Mouse (Mus musculus) bone marrow, adult 2 months (tissue): ENCODE results near the gene Snrpd2. TPM values are rescaled to one million over a fixed set of nuclear protein-coding genes. Genes with fewer than 3 reads are reported as not detected.
A peak's percentile ranks its signal among the peaks of the same experiment; 100 is the strongest.
"Not testable (repeated sequence)": the region's sequence is repeated elsewhere in the genome, so short reads cannot be mapped to it uniquely, and the experiment has no call there.

Experiments used
- H3K27ac ChIP-seq: fragments of 200-500 bp; 2 replicates; pipeline ENCODE4 v1.5.1; 2012; ENCODE audit warnings: low read depth, mild to moderate bottlenecking, control low read depth, inconsistent platforms, low read length; ENCODE audit not compliant: control insufficient read depth, poor library complexity, insufficient read depth
- H3K4me1 ChIP-seq: fragments of 200-500 bp; 2 replicates; pipeline ENCODE4 v1.6.1; 2011; ENCODE audit warnings: low read length; ENCODE audit not compliant: control insufficient read depth, insufficient read depth
- H3K4me3 ChIP-seq: fragments of 200-500 bp; replicated peaks from 2 replicates; pipeline ENCODE3; 2011; ENCODE audit warnings: mild to moderate bottlenecking, low read depth, low read length, control low read depth; ENCODE audit not compliant: control insufficient read depth
- CTCF ChIP-seq: fragments of 200-500 bp; IDR thresholded peaks from 2 replicates; pipeline ENCODE4 v1.5.1; 2011; ENCODE audit warnings: low read length, control low read depth; ENCODE audit not compliant: control insufficient read depth, insufficient read depth
- POLR2A ChIP-seq: fragments of 200-500 bp; IDR thresholded peaks from 2 replicates; pipeline ENCODE4 v1.6.1; 2011; ENCODE audit warnings: low read depth, mild to moderate bottlenecking, control low read depth, low read length, borderline replicate concordance; ENCODE audit not compliant: control insufficient read depth
- WGBS: fragments of 180-500 bp; shearing (Covaris S2); methylation state at CpG from one replicate; pipeline ENCODE4 v1.1.7; 2018; 5-methylcytosine and 5-hydroxymethylcytosine counted together
- polyA plus RNA-seq: library from polyadenylated mRNA; stranded (reverse); fragments of >200 nt; gene quantifications from 2 replicates; pipeline ENCODE4 v1.2.4, GENCODE M21; 2011; ENCODE audit warnings: low replicate concordance; ENCODE audit not compliant: missing spikeins, insufficient read depth, insufficient read length

The Snrpd2 gene
- polyA plus RNA-seq, 1 experiment, result 56.3 TPM

GRCm38 (mm10) chr7:19136673-19137334 lies 12.7 kb upstream of the Snrpd2 start:
- TF ChIP-seq CTCF (no peak), POLR2A (no peak)
- Histone ChIP-seq H3K4me1 (no peaks in the 10 kb centered on the region), H3K4me3 (no peak overlapping the region), H3K27ac (no peak overlapping the region)
- WGBS, result 90% methylated on average over 38 of the region's 38 CpGs

- Histone ChIP-seq H3K4me3 (no peak overlapping the region), H3K4me1 (no peaks in the 10 kb centered on the region), H3K27ac (no peak overlapping the region)
- WGBS, result 45% methylated on average over 5 of the region's 5 CpGs
- TF ChIP-seq POLR2A (no peak), CTCF (peak; percentile 46; the same call in 1 of the 2 replicates)
Measured at GRCm38 (mm10) chr7:19137380-19137779, 12.1 kb upstream of the Snrpd2 start.

- WGBS, result 89% methylated on average over 10 of the region's 10 CpGs
- H3K4me3 ChIP-seq, result no peak overlapping the region
- TF ChIP-seq CTCF (no peak), POLR2A (no peak)
- H3K27ac ChIP-seq, result no peak overlapping the region
- no peaks in the 10 kb centered on the region for H3K4me1 ChIP-seq
Measured at GRCm38 (mm10) chr7:19146793-19147192, 2.7 kb upstream of the Snrpd2 start.

- Histone ChIP-seq H3K4me3 (no peak overlapping the region), H3K27ac (no peak overlapping the region), H3K4me1 (no peaks in the 10 kb centered on the region)
- 44% methylated on average over 6 of the region's 6 CpGs for WGBS
- TF ChIP-seq POLR2A (no peak), CTCF (no peak)
Measured at GRCm38 (mm10) chr7:19147497-19148045, 2.0 kb upstream of the Snrpd2 start.

- 5% methylated on average over 20 of the region's 20 CpGs for WGBS
- no peak for TF ChIP-seq CTCF
- no peak for TF ChIP-seq POLR2A
- Histone ChIP-seq H3K4me1 (no peaks in the 10 kb centered on the region), H3K4me3 (peak overlapping the region; percentile 88), H3K27ac (peak overlapping the region; percentile 81)
Measured at GRCm38 (mm10) chr7:19148180-19148874, 1.2 kb upstream of the Snrpd2 start.

- H3K4me1 ChIP-seq, result no peaks in the 10 kb centered on the region
- WGBS, result under 1% methylated on average over 43 of the region's 43 CpGs
- TF ChIP-seq POLR2A, result peak; percentile 60; the same call in 1 of the 2 replicates
- no peak for TF ChIP-seq CTCF
- H3K27ac ChIP-seq, result peak within 1 kb of the TSS; percentile 81
- H3K4me3 ChIP-seq, result peak within 1 kb of the TSS; percentile 88
Measured at GRCm38 (mm10) chr7:19148875-19149541, 514 bp upstream of the Snrpd2 start, which contains the start of gene Qpctl. Gene Qpctl, minus strand, starts transcription at chr7:19149291.

GRCm38 (mm10) chr7:19151121-19151520 lies 1.6 kb downstream of the Snrpd2 start:
- not testable (repeated sequence) for H3K4me1 ChIP-seq, H3K27ac ChIP-seq, H3K4me3 ChIP-seq
- 88% methylated on average over 10 of the region's 10 CpGs for WGBS

GRCm38 (mm10) chr7:19154796-19155195 lies 5.3 kb downstream of the Snrpd2 start:
- 88% methylated on average over 8 of the region's 8 CpGs for WGBS
- Histone ChIP-seq H3K4me3 (no peak overlapping the region), H3K4me1 (no peaks in the 10 kb centered on the region), H3K27ac (no peak overlapping the region)
- no peak for TF ChIP-seq POLR2A
- no peak for TF ChIP-seq CTCF
